Mouse (Mus musculus) CH12.LX (cell line): ENCODE measurements around the gene Chpt1. TPM values are rescaled to one million over a fixed set of nuclear protein-coding genes. Genes with fewer than 3 reads are reported as not detected.

Source experiments
- DNase-seq: peaks from one replicate; pipeline ENCODE4 v3.0.0-alpha.2; 2013; ENCODE audit errors: extremely low read depth
- H3K27ac ChIP-seq: 2 replicates; pipeline ENCODE4 v1.5.1; 2012; ENCODE audit warnings: low read depth, mild to moderate bottlenecking, control low read depth, moderate library complexity; ENCODE audit not compliant: insufficient read depth
- H3K27me3 ChIP-seq: replicated peaks from 2 replicates; pipeline ENCODE3; 2012; ENCODE audit warnings: inconsistent platforms
- H3K36me3 ChIP-seq, 2 experiments: replicated peaks in 1 of 2; 2 replicates each; pipeline versions ENCODE3 to v1.6.1; 2012; ENCODE audit warnings: inconsistent platforms in 1 of 2, low read length in 1 of 2, mild to moderate bottlenecking in 1 of 2, mixed read lengths in 1 of 2, moderate library complexity in 1 of 2; ENCODE audit not compliant: control insufficient read depth in 1 of 2, insufficient read depth in 1 of 2
- H3K4me1 ChIP-seq, 2 experiments: 2 replicates each; pipeline ENCODE4 v1.6.1; 2012; ENCODE audit warnings: inconsistent platforms in 1 of 2, moderate library complexity in 1 of 2; ENCODE audit not compliant: insufficient read depth in 2 of 2, control insufficient read depth in 1 of 2
- H3K4me2 ChIP-seq: 2 replicates; pipeline ENCODE4 v1.6.1; 2012; ENCODE audit warnings: low read depth, mild to moderate bottlenecking, control low read depth; ENCODE audit not compliant: poor library complexity, insufficient read depth, severe bottlenecking
- H3K4me3 ChIP-seq, 3 experiments: fragments of 150-350 bp in 1 of 3; sonication (generic) in 1 of 3; replicated peaks in 1 of 3; 2 replicates each; pipeline versions ENCODE3 to v1.5.1; 2011 to 2012; ENCODE audit warnings: low read depth in 2 of 3, low read length in 2 of 3, mild to moderate bottlenecking in 2 of 3, moderate library complexity in 2 of 3, control low read depth in 1 of 3, improper control_type of control experiment in 1 of 3, inconsistent platforms in 1 of 3, mixed read lengths in 1 of 3; ENCODE audit not compliant: poor library complexity in 1 of 3
- H3K79me2 ChIP-seq: replicated peaks from 2 replicates; pipeline ENCODE4 v1.6.1; 2012; ENCODE audit warnings: mild to moderate bottlenecking, moderate library complexity; ENCODE audit not compliant: control insufficient read depth, poor library complexity, insufficient read depth, severe bottlenecking; ENCODE audit errors: extremely low read depth
- H3K9ac ChIP-seq: 2 replicates; pipeline ENCODE4 v1.6.1; 2012; ENCODE audit warnings: low read depth, mild to moderate bottlenecking, control low read depth, moderate library complexity; ENCODE audit not compliant: insufficient read depth
- H3K9me3 ChIP-seq: replicated peaks from 2 replicates; pipeline ENCODE3; 2012; ENCODE audit warnings: low read length, inconsistent platforms, mixed read lengths
- BHLHE40 ChIP-seq: IDR thresholded peaks from 2 replicates; pipeline ENCODE4 v1.6.1; 2011; ENCODE audit warnings: mild to moderate bottlenecking, low read depth, low read length, improper control_type of control experiment
- CHD1 ChIP-seq: IDR thresholded peaks from 2 replicates; pipeline ENCODE4 v1.6.1; 2012; ENCODE audit warnings: low read depth, low read length, improper control_type of control experiment, inconsistent platforms
- CTCF ChIP-seq, 2 experiments: IDR thresholded peaks in 1 of 2; conservative IDR thresholded peaks in 1 of 2; 2 replicates each; pipeline ENCODE4 v1.5.1; 2011 to 2012; ENCODE audit warnings: low read depth in 2 of 2, low read length in 2 of 2, improper control_type of control experiment in 1 of 2, inconsistent platforms in 1 of 2, mild to moderate bottlenecking in 1 of 2, moderate library complexity in 1 of 2
- E2F4 ChIP-seq: IDR thresholded peaks from 2 replicates; pipeline ENCODE4 v1.6.1; 2011; ENCODE audit warnings: low read depth, low read length, improper control_type of control experiment; ENCODE audit not compliant: insufficient replicate concordance
- EP300 ChIP-seq: IDR thresholded peaks from 2 replicates; pipeline ENCODE4 v1.6.1; 2011; ENCODE audit warnings: low read length, improper control_type of control experiment
- ETS1 ChIP-seq: conservative IDR thresholded peaks from 2 replicates; pipeline ENCODE4 v1.6.1; 2012; ENCODE audit warnings: low read depth, mild to moderate bottlenecking, inconsistent platforms, low read length, improper control_type of control experiment, moderate library complexity
- IRF4 ChIP-seq: IDR thresholded peaks from 2 replicates; pipeline ENCODE4 v1.6.1; 2014; ENCODE audit warnings: low read depth, mild to moderate bottlenecking, inconsistent platforms, low read length, improper control_type of control experiment
- JUND ChIP-seq: conservative IDR thresholded peaks from 2 replicates; pipeline ENCODE4 v1.6.1; 2011; ENCODE audit warnings: low read depth, low read length, improper control_type of control experiment
- MAX ChIP-seq: IDR thresholded peaks from 2 replicates; pipeline ENCODE4 v1.6.1; 2011; ENCODE audit warnings: low read length, improper control_type of control experiment
- MAZ ChIP-seq: IDR thresholded peaks from 2 replicates; pipeline ENCODE4 v1.6.1; 2012; ENCODE audit warnings: low read depth, mild to moderate bottlenecking, inconsistent platforms, low read length, improper control_type of control experiment, moderate library complexity
- MEF2A ChIP-seq: IDR thresholded peaks from 2 replicates; pipeline ENCODE4 v1.6.1; 2014; ENCODE audit warnings: low read depth, mild to moderate bottlenecking, inconsistent platforms, low read length, improper control_type of control experiment, borderline replicate concordance
- MXI1 ChIP-seq: IDR thresholded peaks from 2 replicates; pipeline ENCODE4 v1.6.1; 2011; ENCODE audit warnings: mild to moderate bottlenecking, low read depth, low read length, improper control_type of control experiment
- MYC ChIP-seq: IDR thresholded peaks from 2 replicates; pipeline ENCODE4 v1.6.1; 2011; ENCODE audit warnings: low read depth, mild to moderate bottlenecking, improper control_type of control experiment, low read length
- NELFE ChIP-seq: IDR thresholded peaks from 2 replicates; pipeline ENCODE4 v1.6.1; 2011; ENCODE audit warnings: low read depth, low read length, improper control_type of control experiment
- NRF1 ChIP-seq: IDR thresholded peaks from 2 replicates; pipeline ENCODE4 v1.6.1; 2014; ENCODE audit warnings: low read depth, mild to moderate bottlenecking, inconsistent platforms, low read length, improper control_type of control experiment, moderate library complexity
- PAX5 ChIP-seq: IDR thresholded peaks from 2 replicates; pipeline ENCODE4 v1.6.1; 2012; ENCODE audit warnings: low read length, inconsistent platforms, mixed read lengths
- POLR2A ChIP-seq: IDR thresholded peaks from 2 replicates; pipeline ENCODE4 v1.6.1; 2011; ENCODE audit warnings: low read depth, mild to moderate bottlenecking, improper control_type of control experiment, low read length
- POLR2AphosphoS2 ChIP-seq: IDR thresholded peaks from 2 replicates; pipeline ENCODE4 v1.6.1; 2011; ENCODE audit warnings: low read depth, low read length, improper control_type of control experiment
- RAD21 ChIP-seq: IDR thresholded peaks from 2 replicates; pipeline ENCODE4 v1.6.1; 2011; ENCODE audit warnings: low read depth, mild to moderate bottlenecking, low read length, improper control_type of control experiment, moderate library complexity
- RCOR1 ChIP-seq: conservative IDR thresholded peaks from 2 replicates; pipeline ENCODE4 v1.6.1; 2012; ENCODE audit warnings: low read depth, mild to moderate bottlenecking, inconsistent platforms, low read length, improper control_type of control experiment
- SIN3A ChIP-seq: IDR thresholded peaks from 2 replicates; pipeline ENCODE4 v1.6.1; 2012; ENCODE audit warnings: low read length, improper control_type of control experiment, inconsistent platforms
- TBP ChIP-seq: conservative IDR thresholded peaks from 2 replicates; pipeline ENCODE4 v1.6.1; 2011; ENCODE audit warnings: low read depth, low read length, improper control_type of control experiment
- TCF12 ChIP-seq: IDR thresholded peaks from 2 replicates; pipeline ENCODE4 v1.6.1; 2014; ENCODE audit warnings: low read depth, mild to moderate bottlenecking, inconsistent platforms, low read length, improper control_type of control experiment
- UBTF ChIP-seq: IDR thresholded peaks from 2 replicates; pipeline ENCODE4 v1.6.1; 2012; ENCODE audit warnings: low read depth, mild to moderate bottlenecking, inconsistent platforms, low read length, improper control_type of control experiment, moderate library complexity
- USF1 ChIP-seq: IDR thresholded peaks from 2 replicates; pipeline ENCODE4 v1.6.1; 2014; ENCODE audit warnings: low read depth, mild to moderate bottlenecking, inconsistent platforms, low read length, improper control_type of control experiment
- USF2 ChIP-seq: conservative IDR thresholded peaks from 2 replicates; pipeline ENCODE4 v1.6.1; 2011; ENCODE audit warnings: low read depth, low read length, improper control_type of control experiment
- ZC3H11A ChIP-seq: IDR thresholded peaks from 2 replicates; pipeline ENCODE4 v1.6.1; 2012; ENCODE audit warnings: low read depth, mild to moderate bottlenecking, inconsistent platforms, low read length, improper control_type of control experiment
- ZKSCAN1 ChIP-seq: IDR thresholded peaks from 2 replicates; pipeline ENCODE4 v1.6.1; 2012; ENCODE audit warnings: low read depth, inconsistent platforms, low read length, improper control_type of control experiment, borderline replicate concordance
- ZMIZ1 ChIP-seq: IDR thresholded peaks from 2 replicates; pipeline ENCODE4 v1.6.1; 2012; ENCODE audit warnings: low read depth, mild to moderate bottlenecking, inconsistent platforms, low read length, improper control_type of control experiment
- ZNF384 ChIP-seq: IDR thresholded peaks from 2 replicates; pipeline ENCODE4 v1.6.1; 2012; ENCODE audit warnings: low read depth, low read length, improper control_type of control experiment, inconsistent platforms
- dilution Hi-C: fragments of 300-500 bp; cut with MboI; formaldehyde crosslinking; loops from 2 replicates; pipeline ENCODE4 v1.14.3; 2020; ENCODE audit warnings: low sequenced_read_pairs; ENCODE audit not compliant: extremely low pct_unique_long_range_greater_than_20kb, extremely low pct_ligation_motif_present
- in situ Hi-C: fragments of 300-500 bp; cut with MboI; formaldehyde crosslinking; loops from 3 replicates; pipeline ENCODE4 v1.14.3; 2019; ENCODE audit warnings: low sequenced_read_pairs, low pct_ligation_motif_present, low pct_unique_long_range_greater_than_20kb, mixed read lengths
- polyA plus RNA-seq: library from polyadenylated mRNA; unstranded; fragments of >175 nt; gene quantifications from 2 replicates; pipeline ENCODE4 v1.2.1, GENCODE M21; 2012; ENCODE audit warnings: low read depth; ENCODE audit not compliant: insufficient read length
- total RNA-seq, 2 experiments: library from RNA; depleted of rRNA; stranded (reverse); fragments of 300-350 nt in 1 of 2; fragments of >200 nt in 1 of 2; gene quantifications; 2 replicates each; pipeline ENCODE4 v1.2.3; 2012 to 2014

Gene Chpt1
- total and polyA plus RNA-seq, 3 experiments = 8.1 to 10.1 (median 8.1) TPM

GRCm38 (mm10) chr10:88492658-88493057 is 11.2 kb downstream of the Chpt1 start:
- dilution Hi-C loops = no loop called here
- H3K36me3 ChIP-seq = no peaks in the 10 kb centered on the region
- H3K4me1 ChIP-seq = peaks cover 2 to 19% of the 10 kb centered on the region in 2 experiments; a peak in 3 of 4 replicates
- no peaks in the 10 kb centered on the region for H3K79me2 ChIP-seq
- no peaks in the 10 kb centered on the region for H3K27me3 ChIP-seq
- peak; percentile 48 for DNase-seq
- TF ChIP-seq USF1 (peak; percentile 59), MAZ (no peak), ETS1 (0 out of 2 replicates have a peak, but pooled peaks have one; percentile 11), TBP (no peak), MYC (0 out of 2 replicates have a peak, but pooled peaks have one; percentile 46), MXI1 (peak; percentile 62), MAX (peak; percentile 68; the same call in 1 of the 2 replicates), PAX5 (no peak), BHLHE40 (peak; percentile 94), USF2 (peak; percentile 41; the same call in 1 of the 2 replicates), POLR2AphosphoS2 (no peak), ZMIZ1 (no peak)
- H3K4me3 ChIP-seq = no peak overlapping the region
- no peaks in the 10 kb centered on the region for H3K9me3 ChIP-seq
- H3K27ac ChIP-seq = no peak overlapping the region
- H3K4me2 ChIP-seq = peak overlapping the region; percentile 60
- in situ Hi-C loops = no loop called here
- H3K9ac ChIP-seq = no peak overlapping the region; the same call in 1 of the 2 replicates

- in situ Hi-C loops (no loop called here), dilution Hi-C loops (no loop called here)
- H3K36me3 ChIP-seq = no peaks in the 10 kb centered on the region
- H3K4me2 ChIP-seq = peak overlapping the region; percentile 79
- H3K9ac ChIP-seq = no peak overlapping the region
- no peaks in the 10 kb centered on the region for H3K9me3 ChIP-seq
- peak; percentile 78 for DNase-seq
- H3K4me1 ChIP-seq = peaks cover 2 to 19% of the 10 kb centered on the region in 2 experiments; a peak in 3 of 4 replicates
- no peaks in the 10 kb centered on the region for H3K27me3 ChIP-seq
- no peaks in the 10 kb centered on the region for H3K79me2 ChIP-seq
- no peak overlapping the region for H3K27ac ChIP-seq
- H3K4me3 ChIP-seq = no peak overlapping the region
- TF ChIP-seq RCOR1 = no peak
- no peak for TF ChIP-seq UBTF
- TF ChIP-seq ZMIZ1 = no peak
- TF ChIP-seq EP300 = no peak
- no peak for TF ChIP-seq ZKSCAN1
- TF ChIP-seq MEF2A = 0 out of 2 replicates have a peak, but pooled peaks have one; percentile 15
- peak; percentile 53; the same call in 1 of the 2 replicates for TF ChIP-seq TCF12
- TF ChIP-seq TBP = no peak
- TF ChIP-seq POLR2AphosphoS2 = no peak
- TF ChIP-seq USF1 = no peak
- TF ChIP-seq BHLHE40 = peak; percentile 87
- no peak; the same call in 1 of the 2 replicates for TF ChIP-seq IRF4
- peak; percentile 78 for TF ChIP-seq MAZ
- TF ChIP-seq CHD1 = no peak
- TF ChIP-seq RAD21 = peak; percentile 3
- 0 out of 2 replicates have a peak, but pooled peaks have one; percentile 13 for TF ChIP-seq MAX
- TF ChIP-seq USF2 = no peak
- TF ChIP-seq MYC = no peak
- 0 out of 2 replicates have a peak, but pooled peaks have one; percentile 21 for TF ChIP-seq NELFE
- peak in 1 of 2 experiments; percentile 62; a peak in 2 of 4 replicates for TF ChIP-seq CTCF (conservative IDR thresholded peaks at IDR 0.05 in 1 of 2, IDR thresholded peaks at IDR 0.05 in 1 of 2; ENCODE audit: low read depth in 2 of 2, low read length in 2 of 2)
- TF ChIP-seq MXI1 = 0 out of 2 replicates have a peak, but pooled peaks have one; percentile 16
- peak; percentile 71 for TF ChIP-seq JUND
- no peak for TF ChIP-seq ZNF384
- TF ChIP-seq POLR2A = no peak
- peak; percentile 65 for TF ChIP-seq ETS1
- no peak for TF ChIP-seq NRF1
- TF ChIP-seq ZC3H11A = no peak
- TF ChIP-seq SIN3A = 0 out of 2 replicates have a peak, but pooled peaks have one; percentile 26
- TF ChIP-seq PAX5 = no peak
- no peak for TF ChIP-seq E2F4
Measured at GRCm38 (mm10) chr10:88491632-88492031, 12.2 kb downstream of the Chpt1 start.
